Mouse (Mus musculus) lung, postnatal 10 days (tissue): ENCODE results near the gene Treml2.

ENCODE experiments used
- DNase-seq: peaks from one replicate; pipeline ENCODE4 v3.0.0; 2021

Treml2 gene

GRCm38 (mm10) chr17:48299203-48299602 lies at the start of gene Treml2:
Gene Treml2 (plus strand): TSS chr17:48299498.
- no peak for DNase-seq

- DNase-seq, result no peak
Measured at GRCm38 (mm10) chr17:48249501-48249900, 49.8 kb upstream of the Treml2 start.

GRCm38 (mm10) chr17:48250631-48251030 lies 48.7 kb upstream of the Treml2 start:
- no peak for DNase-seq

- no peak for DNase-seq
Measured at GRCm38 (mm10) chr17:48256575-48256974, 42.7 kb upstream of the Treml2 start.

GRCm38 (mm10) chr17:48261868-48262267 lies 37.4 kb upstream of the Treml2 start:
- no peak for DNase-seq

- DNase-seq, result no peak
Measured at GRCm38 (mm10) chr17:48263741-48264362, 35.4 kb upstream of the Treml2 start, which contains the start of gene Treml4. Gene Treml4 (plus strand): TSS chr17:48264295.

GRCm38 (mm10) chr17:48264662-48265061 lies 34.6 kb upstream of the Treml2 start:
- no peak for DNase-seq

GRCm38 (mm10) chr17:48266138-48266537 lies 33.2 kb upstream of the Treml2 start:
- no peak for DNase-seq

GRCm38 (mm10) chr17:48266610-48267304 lies 32.5 kb upstream of the Treml2 start:
- DNase-seq, result no peak

- DNase-seq, result no peak
Measured at GRCm38 (mm10) chr17:48267591-48267990, 31.7 kb upstream of the Treml2 start.

GRCm38 (mm10) chr17:48268276-48268675 lies 31.0 kb upstream of the Treml2 start:
- DNase-seq, result no peak

- DNase-seq, result no peak
Measured at GRCm38 (mm10) chr17:48269833-48270232, 29.5 kb upstream of the Treml2 start.

GRCm38 (mm10) chr17:48272158-48272557 lies 27.1 kb upstream of the Treml2 start:
- no peak for DNase-seq

GRCm38 (mm10) chr17:48272598-48272997 lies 26.7 kb upstream of the Treml2 start:
- no peak for DNase-seq

- DNase-seq, result no peak
Measured at GRCm38 (mm10) chr17:48274098-48274497, 25.2 kb upstream of the Treml2 start.

GRCm38 (mm10) chr17:48274885-48275284 lies 24.4 kb upstream of the Treml2 start:
- DNase-seq, result peak; percentile 76

GRCm38 (mm10) chr17:48275736-48276135 lies 23.6 kb upstream of the Treml2 start:
- DNase-seq, result no peak

- DNase-seq, result no peak
Measured at GRCm38 (mm10) chr17:48278381-48278780, 20.9 kb upstream of the Treml2 start.

- no peak for DNase-seq
Measured at GRCm38 (mm10) chr17:48279002-48279401, 20.3 kb upstream of the Treml2 start.

- no peak for DNase-seq
Measured at GRCm38 (mm10) chr17:48280943-48281738, 18.2 kb upstream of the Treml2 start.

- DNase-seq, result no peak
Measured at GRCm38 (mm10) chr17:48281739-48282085, 17.6 kb upstream of the Treml2 start.

GRCm38 (mm10) chr17:48286765-48287164 lies 12.5 kb upstream of the Treml2 start:
- DNase-seq, result no peak

- no peak for DNase-seq
Measured at GRCm38 (mm10) chr17:48287276-48287675, 12.0 kb upstream of the Treml2 start.
